25 mouse cellular contexts compared by ENCODE assay signal in the genomic region with DNA sequence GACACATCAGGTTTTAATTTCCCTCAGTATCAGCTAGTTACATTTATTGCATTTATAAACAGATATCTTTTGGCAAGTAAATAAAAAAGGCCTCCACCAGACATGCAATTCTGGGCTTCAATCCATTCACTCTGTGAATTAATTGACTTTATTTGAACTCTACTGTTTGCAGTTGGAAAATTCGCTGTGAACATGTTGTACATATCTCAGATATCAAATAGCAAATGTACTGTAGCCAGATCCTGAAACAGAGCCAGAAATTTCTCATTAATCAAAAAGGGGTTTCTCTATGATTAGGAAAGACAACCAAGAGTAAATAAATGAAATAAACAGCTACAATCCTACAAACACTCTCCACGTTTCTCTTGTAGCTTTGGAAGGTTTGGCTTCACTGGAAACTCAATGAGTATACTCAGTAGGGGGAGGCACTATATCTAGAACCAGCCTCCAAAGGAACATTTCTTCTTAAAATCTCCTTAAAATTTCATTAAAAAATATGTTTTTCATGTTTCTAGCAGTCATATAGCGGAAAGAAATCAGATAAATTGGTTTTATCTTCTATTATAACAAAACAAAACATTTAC.
DNase-seq lines count a peak whose midpoint lies in the region; ATAC-seq and TF ChIP-seq lines count a peak whose summit lies in the region.
"Had no signal": no experiment of that assay in that cellular context is flagged by ENCODE, and none has a peak within 500 bp of the region (broad histone marks: within the 10 kb centered on the region; RNA-seq: fewer than 3 reads in every experiment).

No protein-coding gene starts in this region.

- no peak overlapping the region for H3K27ac ChIP-seq in embryonic facial prominence, embryonic 14.5 days (replicated peaks; ENCODE audit: low read depth, low read length)
- no peak overlapping the region for H3K27ac ChIP-seq in embryonic facial prominence, embryonic 10.5 days (replicated peaks)
- no peak overlapping the region for H3K27ac ChIP-seq in kidney, postnatal 0 days
- no peak overlapping the region for H3K27ac ChIP-seq in lung, embryonic 14.5 days (ENCODE audit: low read depth)
- H3K27ac ChIP-seq in lung, postnatal 0 days (ENCODE audit: low read length) = no peak overlapping the region
- H3K27ac ChIP-seq: embryonic facial prominence, embryonic 12.5 days; forebrain, embryonic 15.5 days; heart, adult 2 months; heart, embryonic 10.5 days; heart, embryonic 13.5 days; hindbrain, embryonic 12.5 days; hindbrain, embryonic 15.5 days had no signal

- H3K36me3 ChIP-seq in embryonic facial prominence, embryonic 14.5 days (ENCODE audit: control insufficient read depth, insufficient read depth, low read length) = no peaks in the 10 kb centered on the region
- no peaks in the 10 kb centered on the region for H3K36me3 ChIP-seq in embryonic facial prominence, embryonic 10.5 days (replicated peaks)
- no peaks in the 10 kb centered on the region for H3K36me3 ChIP-seq in kidney, postnatal 0 days (ENCODE audit: insufficient read depth, low read length)
- no peaks in the 10 kb centered on the region for H3K36me3 ChIP-seq in lung, embryonic 14.5 days (ENCODE audit: insufficient read depth)
- H3K36me3 ChIP-seq in lung, postnatal 0 days (ENCODE audit: insufficient read depth, low read length) = no peaks in the 10 kb centered on the region
- H3K36me3 ChIP-seq: embryonic facial prominence, embryonic 12.5 days; forebrain, embryonic 15.5 days; heart, embryonic 10.5 days; heart, embryonic 13.5 days; hindbrain, embryonic 12.5 days; hindbrain, embryonic 15.5 days had no signal

- H3K4me3 ChIP-seq in embryonic facial prominence, embryonic 14.5 days (ENCODE audit: low read depth, low read length) = no peak overlapping the region
- H3K4me3 ChIP-seq in embryonic facial prominence, embryonic 10.5 days = no peak overlapping the region
- H3K4me3 ChIP-seq in kidney, postnatal 0 days (replicated peaks; ENCODE audit: low read depth, low read length) = no peak overlapping the region
- no peak overlapping the region for H3K4me3 ChIP-seq in lung, embryonic 14.5 days (ENCODE audit: low read depth, low read length)
- H3K4me3 ChIP-seq in lung, adult 2 months (replicated peaks; ENCODE audit: extremely low read depth, low read depth, low read length) = no peak overlapping the region
- H3K4me3 ChIP-seq in lung, postnatal 0 days (ENCODE audit: low read depth, low read length) = no peak overlapping the region
- H3K4me3 ChIP-seq: embryonic facial prominence, embryonic 12.5 days; erythroblast, embryonic 14.5 days; forebrain, embryonic 15.5 days; heart, adult 2 months; heart, embryonic 10.5 days; heart, embryonic 13.5 days; hindbrain, embryonic 12.5 days; hindbrain, embryonic 15.5 days had no signal

- no peaks in the 10 kb centered on the region for H3K27me3 ChIP-seq in embryonic facial prominence, embryonic 14.5 days (replicated peaks; ENCODE audit: control insufficient read depth, insufficient read depth, low read length)
- H3K27me3 ChIP-seq in embryonic facial prominence, embryonic 10.5 days (replicated peaks; ENCODE audit: low read depth, poor library complexity, severe bottlenecking) = no peaks in the 10 kb centered on the region
- no peaks in the 10 kb centered on the region for H3K27me3 ChIP-seq in kidney, postnatal 0 days (ENCODE audit: insufficient read depth, low read length)
- no peaks in the 10 kb centered on the region for H3K27me3 ChIP-seq in lung, embryonic 14.5 days (ENCODE audit: insufficient read depth, low read length)
- no peaks in the 10 kb centered on the region for H3K27me3 ChIP-seq in lung, postnatal 0 days (replicated peaks; ENCODE audit: insufficient read depth, low read length)
- H3K27me3 ChIP-seq: embryonic facial prominence, embryonic 12.5 days; forebrain, embryonic 15.5 days; heart, embryonic 13.5 days; hindbrain, embryonic 12.5 days; hindbrain, embryonic 15.5 days had no signal

- DNase-seq in embryonic facial prominence, embryonic 14.5 days (ENCODE audit: low spot score) = peak; percentile 76
- no peak for DNase-seq in embryonic facial prominence, embryonic 10.5 days (ENCODE audit: low spot score)
- peak; percentile 57 for DNase-seq in kidney, postnatal 0 days (ENCODE audit: low spot score)
- DNase-seq in kidney, adult 8-10 months = no peak
- peak; percentile 95 for DNase-seq in lung, embryonic 14.5 days
- no peak for DNase-seq in lung, adult 2 months
- peak; percentile 38 for DNase-seq in lung, postnatal 0 days (ENCODE audit: low spot score)
- DNase-seq in lung, postnatal 14 days = no peak
- DNase-seq: adrenal gland, adult 8-10 months; adrenal gland, postnatal 25 days; cerebellum, adult 18-20 months; cerebellum, adult 9-10 months; cerebellum, postnatal 14 days; gastrocnemius, postnatal 10 days; gastrocnemius, postnatal 36 days; heart, adult 2 months; heart, postnatal 14 days had no signal

- TF ChIP-seq EP300 in lung, postnatal 0 days (IDR thresholded peaks at IDR 0.05) = no peak

- no peak for ATAC-seq in embryonic facial prominence, embryonic 14.5 days (ENCODE audit: low read depth)
- no peak for ATAC-seq in kidney, postnatal 0 days (replicated peaks; ENCODE audit: low FRiP score, low read depth)
- peak; percentile 94 for ATAC-seq in lung, embryonic 14.5 days (ENCODE audit: insufficient read depth)
- no peak for ATAC-seq in lung, postnatal 0 days
- ATAC-seq: activated CD4-positive, CD25-positive, alpha-beta regulatory T cell, adult 4 months; forebrain, embryonic 15.5 days had no signal

- 70% methylated on average over 3 of the region's 3 CpGs for WGBS in embryonic facial prominence, embryonic 14.5 days
- 84% methylated on average over 3 of the region's 3 CpGs for WGBS in embryonic facial prominence, embryonic 10.5 days
- WGBS in kidney, postnatal 0 days = 68% methylated on average over 3 of the region's 3 CpGs
- WGBS in lung, embryonic 14.5 days = 36% methylated on average over 3 of the region's 3 CpGs
- 56% methylated on average over 3 of the region's 3 CpGs for WGBS in lung, adult 2 months
- 48% methylated on average over 3 of the region's 3 CpGs for WGBS in lung, postnatal 0 days

- TF ChIP-seq POLR2A in lung, adult 2 months (IDR thresholded peaks at IDR 0.05; ENCODE audit: borderline replicate concordance, extremely low read depth, low read depth, low read length) = no peak

- H3K9me3 ChIP-seq in embryonic facial prominence, embryonic 14.5 days (ENCODE audit: control insufficient read depth, low read length) = no peaks in the 10 kb centered on the region
- H3K9me3 ChIP-seq in embryonic facial prominence, embryonic 10.5 days = no peaks in the 10 kb centered on the region
- H3K9me3 ChIP-seq in kidney, postnatal 0 days (replicated peaks; ENCODE audit: low read length) = no peaks in the 10 kb centered on the region
- H3K9me3 ChIP-seq in lung, embryonic 14.5 days (ENCODE audit: low read depth, low read length) = no peaks in the 10 kb centered on the region
- no peaks in the 10 kb centered on the region for H3K9me3 ChIP-seq in lung, postnatal 0 days (ENCODE audit: low read length)
- H3K9me3 ChIP-seq: embryonic facial prominence, embryonic 12.5 days; forebrain, embryonic 15.5 days; heart, embryonic 10.5 days; heart, embryonic 13.5 days; hindbrain, embryonic 12.5 days; hindbrain, embryonic 15.5 days had no signal

- no peak for TF ChIP-seq CTCF in kidney, postnatal 0 days (IDR thresholded peaks at IDR 0.05; ENCODE audit: low read depth)
- no peak for TF ChIP-seq CTCF in lung, embryonic 14.5 days (IDR thresholded peaks at IDR 0.05; ENCODE audit: low read depth)
- no peak for TF ChIP-seq CTCF in lung, adult 2 months (IDR thresholded peaks at IDR 0.05; ENCODE audit: insufficient read depth, low read length)
- TF ChIP-seq CTCF in lung, postnatal 0 days (IDR thresholded peaks at IDR 0.05) = no peak

- no peak overlapping the region for H3K9ac ChIP-seq in embryonic facial prominence, embryonic 14.5 days (ENCODE audit: low read depth, low read length)
- H3K9ac ChIP-seq in kidney, postnatal 0 days (ENCODE audit: low read depth, low read length) = no peak overlapping the region
- no peak overlapping the region for H3K9ac ChIP-seq in lung, embryonic 14.5 days
- no peak overlapping the region for H3K9ac ChIP-seq in lung, postnatal 0 days (replicated peaks; ENCODE audit: low read depth)
- H3K9ac ChIP-seq: embryonic facial prominence, embryonic 12.5 days; forebrain, embryonic 15.5 days; heart, embryonic 13.5 days; hindbrain, embryonic 12.5 days; hindbrain, embryonic 15.5 days had no signal

- no peak overlapping the region for H3K4me2 ChIP-seq in embryonic facial prominence, embryonic 14.5 days (ENCODE audit: low read depth, low read length)
- no peak overlapping the region for H3K4me2 ChIP-seq in kidney, postnatal 0 days (ENCODE audit: low read length)
- no peak overlapping the region for H3K4me2 ChIP-seq in lung, embryonic 14.5 days
- no peak overlapping the region for H3K4me2 ChIP-seq in lung, postnatal 0 days (replicated peaks; ENCODE audit: low read depth, low read length)
- H3K4me2 ChIP-seq: embryonic facial prominence, embryonic 12.5 days; forebrain, embryonic 15.5 days; heart, embryonic 13.5 days; hindbrain, embryonic 12.5 days; hindbrain, embryonic 15.5 days had no signal

- H3K4me1 ChIP-seq in embryonic facial prominence, embryonic 14.5 days (ENCODE audit: control insufficient read depth, insufficient read depth, low read length) = no peaks in the 10 kb centered on the region
- H3K4me1 ChIP-seq in embryonic facial prominence, embryonic 10.5 days = no peaks in the 10 kb centered on the region
- H3K4me1 ChIP-seq in kidney, postnatal 0 days (replicated peaks; ENCODE audit: insufficient read depth, low read length) = no peaks in the 10 kb centered on the region
- H3K4me1 ChIP-seq in lung, embryonic 14.5 days (ENCODE audit: insufficient read depth) = no peaks in the 10 kb centered on the region
- H3K4me1 ChIP-seq in lung, adult 2 months (ENCODE audit: control insufficient read depth, insufficient read depth, low read length) = no peaks in the 10 kb centered on the region
- H3K4me1 ChIP-seq in lung, postnatal 0 days (ENCODE audit: insufficient read depth, low read depth, low read length) = no peaks in the 10 kb centered on the region
- H3K4me1 ChIP-seq: embryonic facial prominence, embryonic 12.5 days; forebrain, embryonic 15.5 days; heart, embryonic 10.5 days; heart, embryonic 13.5 days; hindbrain, embryonic 12.5 days; hindbrain, embryonic 15.5 days had no signal

Comparison
In these comparisons a context has a peak if more than half of its experiments do, and no peak if none do; other contexts are left out.
1. DNase-seq: peak in embryonic facial prominence, embryonic 14.5 days (single experiment), kidney, postnatal 0 days (single experiment), lung, embryonic 14.5 days (single experiment) and lung, postnatal 0 days (single experiment); none in embryonic facial prominence, embryonic 10.5 days (single experiment), kidney, adult 8-10 months (0 of 2), lung, adult 2 months (single experiment) and lung, postnatal 14 days (single experiment).